Mouse (Mus musculus) heart, embryonic 13.5 days (tissue): Measurements from ENCODE around the gene Olfr1016. TPM values are rescaled to one million over a fixed set of nuclear protein-coding genes. Genes with fewer than 3 reads are reported as not detected.

Experiments
- polyA plus RNA-seq: library from polyadenylated mRNA; unstranded; fragments of >200 nt; fragmentation: Nextera tagmentation; extraction: Ambion mirVana; gene quantifications from 2 replicates; pipeline ENCODE4 v1.2.1, GENCODE M21; 2015

The Olfr1016 gene
- polyA plus RNA-seq, 1 experiment from 2014 or later, result not detected

Other genes with a start within 250 kb of the Olfr1016 start
- not detected in 2 replicates for gene Olfr996, start 223.3 kb downstream of the Olfr1016 start, polyA plus RNA-seq
- gene Olfr998, start 213.6 kb downstream of the Olfr1016 start, polyA plus RNA-seq, result not detected in 2 replicates
- not detected in 2 replicates for gene Olfr1000, start 190.6 kb downstream of the Olfr1016 start, polyA plus RNA-seq
- gene Olfr1002, start 151.8 kb downstream of the Olfr1016 start, polyA plus RNA-seq, result not detected in 2 replicates
- not detected in 2 replicates for gene Olfr154, start 138.1 kb downstream of the Olfr1016 start, polyA plus RNA-seq
- gene Olfr1006, start 123.8 kb downstream of the Olfr1016 start, polyA plus RNA-seq, result not detected in 2 replicates
- gene Olfr1008, start 113.1 kb downstream of the Olfr1016 start, polyA plus RNA-seq, result not detected in 2 replicates
- not detected in 2 replicates for gene Olfr1009, start 87.1 kb downstream of the Olfr1016 start, polyA plus RNA-seq
- not detected in 2 replicates for gene Olfr1012, start 39.8 kb downstream of the Olfr1016 start, polyA plus RNA-seq
- not detected in 2 replicates for gene Olfr1013, start 35.4 kb downstream of the Olfr1016 start, polyA plus RNA-seq
- not detected in 2 replicates for gene Olfr1014, start 29.8 kb downstream of the Olfr1016 start, polyA plus RNA-seq
- gene Olfr1015, start 20.5 kb downstream of the Olfr1016 start, polyA plus RNA-seq, result not detected in 2 replicates
- gene Olfr1018, start 15.9 kb upstream of the Olfr1016 start, polyA plus RNA-seq, result not detected in 2 replicates
- not detected in 2 replicates for gene Olfr1019, start 42.9 kb upstream of the Olfr1016 start, polyA plus RNA-seq
- gene Olfr1020, start 44.5 kb upstream of the Olfr1016 start, polyA plus RNA-seq, result not detected in 2 replicates
- not detected in 2 replicates for gene Olfr1022, start 66.0 kb upstream of the Olfr1016 start, polyA plus RNA-seq
- not detected in 2 replicates for gene Olfr1023, start 83.1 kb upstream of the Olfr1016 start, polyA plus RNA-seq
- not detected in 2 replicates for gene Olfr1024, start 102.5 kb upstream of the Olfr1016 start, polyA plus RNA-seq
- not detected in 2 replicates for gene Olfr1025-ps1, start 112.6 kb upstream of the Olfr1016 start, polyA plus RNA-seq
- not detected in 2 replicates for gene Olfr1026, start 119.0 kb upstream of the Olfr1016 start, polyA plus RNA-seq
- gene Olfr1028, start 147.9 kb upstream of the Olfr1016 start, polyA plus RNA-seq, result not detected in 2 replicates
- not detected in 2 replicates for gene Olfr1029, start 171.4 kb upstream of the Olfr1016 start, polyA plus RNA-seq
- gene Olfr1030, start 176.7 kb upstream of the Olfr1016 start, polyA plus RNA-seq, result not detected in 2 replicates
- not detected in 2 replicates for gene Olfr1031, start 187.8 kb upstream of the Olfr1016 start, polyA plus RNA-seq
- gene Olfr1032, start 203.0 kb upstream of the Olfr1016 start, polyA plus RNA-seq, result not detected in 2 replicates
- 2.2 and 2.3 TPM in 2 replicates for gene Olfr1033, start 218.1 kb upstream of the Olfr1016 start, polyA plus RNA-seq
- 0.13 TPM in 1 of 2 replicates, not detected in the other for gene Olfr1034, start 243.3 kb upstream of the Olfr1016 start, polyA plus RNA-seq